Mouse (Mus musculus) midbrain, embryonic 16.5 days (tissue): ENCODE measurements at regions not wholly inside any gene's neighbourhood (a gene's known extent, or its start where the extent isn't known, plus 50 kb on each side); places are given as distances from the start of the nearest gene placed in this dataset.

Source experiments
- ATAC-seq: fragments of 200-750 bp; cut with Nextera tagmentation; 2 replicates; pipeline ENCODE4 v1.8.0; 2017; ENCODE audit warnings: moderate TSS enrichment
- H3K27ac ChIP-seq: fragments of 300-500 bp; sonication (generic); 2 replicates; pipeline ENCODE4 v1.5.1; 2014; ENCODE audit warnings: mild to moderate bottlenecking, low read length, mixed read lengths
- H3K27me3 ChIP-seq: fragments of 300-500 bp; sonication (generic); 2 replicates; pipeline ENCODE4 v1.6.1; 2014; ENCODE audit warnings: low read depth, low read length, mixed read lengths; ENCODE audit not compliant: control insufficient read depth, insufficient read depth
- H3K36me3 ChIP-seq: fragments of 300-500 bp; sonication (generic); 2 replicates; pipeline ENCODE4 v1.6.1; 2014; ENCODE audit warnings: mild to moderate bottlenecking, low read length, moderate library complexity, mixed read lengths; ENCODE audit not compliant: control insufficient read depth, insufficient read depth
- H3K4me1 ChIP-seq: fragments of 300-500 bp; sonication (generic); 2 replicates; pipeline ENCODE4 v1.6.1; 2014; ENCODE audit warnings: mild to moderate bottlenecking, low read length, mixed read lengths; ENCODE audit not compliant: control insufficient read depth, insufficient read depth
- H3K4me2 ChIP-seq: fragments of 300-500 bp; sonication (generic); 2 replicates; pipeline ENCODE4 v1.6.1; 2014; ENCODE audit warnings: mild to moderate bottlenecking, low read length, mixed read lengths
- H3K4me3 ChIP-seq: fragments of 300-500 bp; sonication (generic); 2 replicates; pipeline ENCODE4 v1.5.1; 2014; ENCODE audit warnings: low read depth, mild to moderate bottlenecking, low read length, moderate library complexity, mixed read lengths
- H3K9ac ChIP-seq: fragments of 300-500 bp; sonication (generic); 2 replicates; pipeline ENCODE4 v1.6.1; 2014; ENCODE audit warnings: low read depth, low read length, mixed read lengths
- H3K9me3 ChIP-seq: fragments of 300-500 bp; sonication (generic); replicated peaks from 2 replicates; pipeline ENCODE4 v1.6.1; 2014; ENCODE audit warnings: mild to moderate bottlenecking, low read length, mixed read lengths; ENCODE audit not compliant: control insufficient read depth, poor library complexity, severe bottlenecking
- WGBS: fragments of 180-500 bp; shearing (Covaris S2); extraction: QIAGEN DNeasy Blood & Tissue Kit; methylation state at CpG from one replicate; pipeline ENCODE4 v1.1.7; 2014; 5-methylcytosine and 5-hydroxymethylcytosine counted together

GRCm38 (mm10) chr13:28461281-28461680 lies 204.0 kb downstream of the Gm11361 start:
- Histone ChIP-seq H3K36me3 (no peaks in the 10 kb centered on the region), H3K4me1 (no peaks in the 10 kb centered on the region), H3K27me3 (no peaks in the 10 kb centered on the region), H3K9me3 (no peaks in the 10 kb centered on the region), H3K4me3 (no peak overlapping the region), H3K4me2 (no peak overlapping the region), H3K27ac (no peak overlapping the region), H3K9ac (no peak overlapping the region)
- 90% methylated on average over 10 of the region's 10 CpGs for WGBS
- no peak for ATAC-seq

- no peak for ATAC-seq
- WGBS: 90% methylated on average over 3 of the region's 3 CpGs
- H3K9ac ChIP-seq: no peak overlapping the region
Measured at GRCm38 (mm10) chr13:28457403-28457802, 200.1 kb downstream of the Gm11361 start.

GRCm38 (mm10) chr13:28455878-28456277 lies 198.6 kb downstream of the Gm11361 start:
- ATAC-seq: no peak
- Histone ChIP-seq H3K9me3 (no peaks in the 10 kb centered on the region), H3K4me1 (peaks cover 18% of the 10 kb centered on the region), H3K4me3 (no peak overlapping the region), H3K36me3 (no peaks in the 10 kb centered on the region), H3K4me2 (no peak overlapping the region), H3K9ac (no peak overlapping the region), H3K27ac (no peak overlapping the region), H3K27me3 (no peaks in the 10 kb centered on the region)
- 96% methylated on average over 3 of the region's 3 CpGs for WGBS

More at GRCm38 (mm10) chr13:28457403-28457802, 200.1 kb downstream of the Gm11361 start:
- Histone ChIP-seq H3K9me3 (no peaks in the 10 kb centered on the region), H3K27ac (no peak overlapping the region), H3K4me1 (peaks cover 14% of the 10 kb centered on the region), H3K27me3 (no peaks in the 10 kb centered on the region), H3K4me2 (no peak overlapping the region), H3K4me3 (no peak overlapping the region), H3K36me3 (no peaks in the 10 kb centered on the region)

GRCm38 (mm10) chr13:28455016-28455415 lies 197.7 kb downstream of the Gm11361 start:
- H3K27me3 ChIP-seq: no peaks in the 10 kb centered on the region
- no peak overlapping the region for H3K4me2 ChIP-seq
- 0 out of 2 replicates have a peak, but pooled peaks have one; percentile 28 for ATAC-seq
- H3K27ac ChIP-seq: 0 out of 2 replicates have a peak overlapping the region, but pooled peaks have one; percentile 26
- H3K9ac ChIP-seq: no peak overlapping the region
- WGBS: 58% methylated on average over 10 of the region's 10 CpGs
- no peak overlapping the region for H3K4me3 ChIP-seq
- H3K4me1 ChIP-seq: peaks cover 20% of the 10 kb centered on the region
- no peaks in the 10 kb centered on the region for H3K36me3 ChIP-seq
- no peaks in the 10 kb centered on the region for H3K9me3 ChIP-seq

GRCm38 (mm10) chr13:28450699-28451445 lies 193.5 kb downstream of the Gm11361 start:
- 31% methylated on average over 14 of the region's 14 CpGs for WGBS
- Histone ChIP-seq H3K4me2 (no peak overlapping the region), H3K9ac (no peak overlapping the region), H3K36me3 (no peaks in the 10 kb centered on the region), H3K4me1 (peaks cover 20% of the 10 kb centered on the region), H3K27me3 (no peaks in the 10 kb centered on the region), H3K9me3 (no peaks in the 10 kb centered on the region), H3K4me3 (no peak overlapping the region), H3K27ac (peak overlapping the region; percentile 47; the same call in 1 of the 2 replicates)
- ATAC-seq: peak; percentile 36; the same call in 1 of the 2 replicates

GRCm38 (mm10) chr13:28449026-28449425 lies 191.7 kb downstream of the Gm11361 start:
- H3K27me3 ChIP-seq: no peaks in the 10 kb centered on the region
- H3K27ac ChIP-seq: no peak overlapping the region

GRCm38 (mm10) chr13:28442250-28442649 lies 184.9 kb downstream of the Gm11361 start:
- Histone ChIP-seq H3K36me3 (no peaks in the 10 kb centered on the region; the same call in 1 of the 2 replicates), H3K9ac (no peak overlapping the region), H3K9me3 (no peaks in the 10 kb centered on the region; the same call in 1 of the 2 replicates), H3K27me3 (no peaks in the 10 kb centered on the region), H3K4me3 (no peak overlapping the region), H3K4me2 (no peak overlapping the region), H3K4me1 (no peaks in the 10 kb centered on the region), H3K27ac (no peak overlapping the region)
- ATAC-seq: no peak

More at GRCm38 (mm10) chr13:28449026-28449425, 191.7 kb downstream of the Gm11361 start:
- ATAC-seq: no peak
- Histone ChIP-seq H3K4me2 (no peak overlapping the region), H3K4me3 (no peak overlapping the region), H3K9me3 (no peaks in the 10 kb centered on the region), H3K36me3 (no peaks in the 10 kb centered on the region), H3K4me1 (peaks cover 8% of the 10 kb centered on the region), H3K9ac (no peak overlapping the region)
- 90% methylated on average over 1 of the region's 1 CpGs for WGBS

- no peaks in the 10 kb centered on the region for H3K4me1 ChIP-seq
- ATAC-seq: no peak
- no peaks in the 10 kb centered on the region for H3K27me3 ChIP-seq
- WGBS: 76% methylated on average over 2 of the region's 2 CpGs
- H3K36me3 ChIP-seq: no peaks in the 10 kb centered on the region
- H3K4me3 ChIP-seq: no peak overlapping the region
- H3K27ac ChIP-seq: no peak overlapping the region
- no peaks in the 10 kb centered on the region for H3K9me3 ChIP-seq
- no peak overlapping the region for H3K4me2 ChIP-seq
- H3K9ac ChIP-seq: no peak overlapping the region
Measured at GRCm38 (mm10) chr13:28433445-28433844, 176.1 kb downstream of the Gm11361 start.

GRCm38 (mm10) chr13:28432017-28432416 lies 174.7 kb downstream of the Gm11361 start:
- no peak overlapping the region for H3K9ac ChIP-seq
- H3K4me1 ChIP-seq: no peaks in the 10 kb centered on the region
- H3K4me2 ChIP-seq: no peak overlapping the region
- H3K27me3 ChIP-seq: no peaks in the 10 kb centered on the region
- no peak overlapping the region for H3K27ac ChIP-seq
- H3K4me3 ChIP-seq: no peak overlapping the region
- no peaks in the 10 kb centered on the region for H3K9me3 ChIP-seq
- no peaks in the 10 kb centered on the region for H3K36me3 ChIP-seq
- no peak for ATAC-seq
- WGBS: 87% methylated on average over 2 of the region's 2 CpGs
